Mouse (Mus musculus): ENCODE results near the gene Osbpl6.
"Not testable (repeated sequence)": the region's sequence is repeated elsewhere in the genome, so short reads cannot be mapped to it uniquely, and the experiment has no call there.

The Osbpl6 gene

GRCm38 (mm10) chr2:76549316-76549715 is 143.0 kb downstream of the Osbpl6 start:
- no peak for DNase-seq (ENCODE audit: extremely low read depth, insufficient read length, low spot score)

GRCm38 (mm10) chr2:76555852-76556558 is 149.7 kb downstream of the Osbpl6 start:
- no peak for DNase-seq (ENCODE audit: extremely low read depth, insufficient read length, low spot score)

- no peak for DNase-seq (ENCODE audit: extremely low read depth, insufficient read length, low spot score)
These were observed 153.8 kb downstream of the Osbpl6 start for GRCm38 (mm10) chr2:76560146-76560545.

- no peak for DNase-seq (ENCODE audit: extremely low read depth, insufficient read length, low spot score)
These were observed 157.6 kb downstream of the Osbpl6 start for GRCm38 (mm10) chr2:76563862-76564261.

GRCm38 (mm10) chr2:76566933-76567551 is 160.7 kb downstream of the Osbpl6 start:
- no peak for DNase-seq (ENCODE audit: extremely low read depth, insufficient read length, low spot score)

GRCm38 (mm10) chr2:76571543-76571942 is 165.2 kb downstream of the Osbpl6 start:
- DNase-seq (ENCODE audit: extremely low read depth, insufficient read length, low spot score): no peak

- DNase-seq (ENCODE audit: extremely low read depth, insufficient read length, low spot score): no peak
These were observed 172.6 kb downstream of the Osbpl6 start for GRCm38 (mm10) chr2:76578911-76579310.

GRCm38 (mm10) chr2:76585090-76585489 is 178.8 kb downstream of the Osbpl6 start:
- no peak for DNase-seq (ENCODE audit: extremely low read depth, insufficient read length, low spot score)

GRCm38 (mm10) chr2:76586906-76587305 is 180.6 kb downstream of the Osbpl6 start:
- DNase-seq (ENCODE audit: extremely low read depth, insufficient read length, low spot score): no peak

- no peak for DNase-seq (ENCODE audit: extremely low read depth, insufficient read length, low spot score)
These were observed 183.9 kb downstream of the Osbpl6 start for GRCm38 (mm10) chr2:76590221-76590620.

GRCm38 (mm10) chr2:76592401-76592924 is 186.2 kb downstream of the Osbpl6 start:
- no peak for DNase-seq (ENCODE audit: extremely low read depth, insufficient read length, low spot score)

GRCm38 (mm10) chr2:76597521-76597920 is 191.2 kb downstream of the Osbpl6 start:
- no peak for DNase-seq (ENCODE audit: extremely low read depth, insufficient read length, low spot score)

- DNase-seq (ENCODE audit: extremely low read depth, insufficient read length, low spot score): no peak
These were observed 192.9 kb downstream of the Osbpl6 start for GRCm38 (mm10) chr2:76599214-76599613.

- no peak for DNase-seq (ENCODE audit: extremely low read depth, insufficient read length, low spot score)
These were observed 195.9 kb downstream of the Osbpl6 start for GRCm38 (mm10) chr2:76602256-76602655.

GRCm38 (mm10) chr2:76606704-76607103 is 200.4 kb downstream of the Osbpl6 start:
- no peak for DNase-seq (ENCODE audit: extremely low read depth, insufficient read length, low spot score)

- no peak for DNase-seq (ENCODE audit: extremely low read depth, insufficient read length, low spot score)
These were observed 204.2 kb downstream of the Osbpl6 start for GRCm38 (mm10) chr2:76610326-76611104.

- no peak for DNase-seq (ENCODE audit: extremely low read depth, insufficient read length, low spot score)
These were observed 205.7 kb downstream of the Osbpl6 start for GRCm38 (mm10) chr2:76611996-76612395.

GRCm38 (mm10) chr2:76618078-76618477 is 211.8 kb downstream of the Osbpl6 start:
- DNase-seq (ENCODE audit: extremely low read depth, insufficient read length, low spot score): no peak

GRCm38 (mm10) chr2:76620188-76620587 is 213.9 kb downstream of the Osbpl6 start:
- DNase-seq (ENCODE audit: extremely low read depth, insufficient read length, low spot score): no peak

GRCm38 (mm10) chr2:76621724-76622123 is 215.4 kb downstream of the Osbpl6 start:
- DNase-seq (ENCODE audit: extremely low read depth, insufficient read length, low spot score): no peak

- not testable (repeated sequence) for DNase-seq (ENCODE audit: extremely low read depth, insufficient read length, low spot score)
These were observed 216.0 kb downstream of the Osbpl6 start for GRCm38 (mm10) chr2:76622316-76622715.
